Mouse (Mus musculus): ENCODE measurements at regions not wholly inside any gene's neighbourhood (a gene's known extent, or its start where the extent isn't known, plus 50 kb on each side); places are given as distances from the start of the nearest gene placed in this dataset.
A peak's percentile ranks its signal among the peaks of the same experiment; 100 is the strongest.
"Not testable (repeated sequence)": the region's sequence is repeated elsewhere in the genome, so short reads cannot be mapped to it uniquely, and the experiment has no call there.

DNA sequence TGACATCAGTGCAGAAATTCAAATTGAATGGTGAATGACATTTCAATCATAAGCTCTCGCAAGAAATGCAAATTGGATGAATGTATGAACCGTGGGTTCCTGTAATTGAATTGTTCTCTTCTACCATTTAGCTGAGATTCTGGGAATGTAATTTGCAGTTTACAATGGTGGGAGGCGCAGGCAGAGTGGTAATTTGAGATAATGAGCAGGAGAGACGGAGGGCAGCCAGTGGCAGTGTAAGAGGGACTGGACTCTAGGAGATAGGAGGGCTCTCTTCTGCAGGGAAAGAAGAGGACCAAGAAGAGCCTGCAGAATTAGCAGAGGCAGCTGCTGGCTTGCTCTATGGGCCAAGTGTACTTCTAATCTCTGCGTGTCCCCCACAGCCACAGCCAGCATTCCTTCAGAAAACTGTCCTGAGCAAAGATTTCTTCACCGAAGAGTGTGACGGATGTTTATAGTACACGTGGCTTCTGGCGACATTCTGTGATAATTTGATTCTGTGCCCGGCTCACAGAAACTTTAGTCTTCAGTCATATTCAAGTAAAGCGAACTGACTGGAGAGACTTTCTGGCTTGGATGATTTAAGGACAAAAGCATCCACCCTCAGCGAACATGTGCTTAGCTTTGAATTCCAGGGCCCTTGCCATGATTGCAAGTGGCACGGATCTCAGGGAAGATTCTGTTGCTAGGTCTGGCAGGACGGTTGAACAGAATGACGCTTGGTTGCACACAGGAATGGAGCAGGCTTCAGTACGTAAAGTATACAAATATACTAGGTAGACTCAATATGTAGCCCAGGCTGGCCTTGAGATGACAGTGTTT lies 116.9 kb upstream of the Smlr1 start:
- H3K27ac ChIP-seq (ENCODE audit: insufficient read depth, low read depth, low read length), result no peak overlapping the region
- no peaks in the 10 kb centered on the region for H3K36me3 ChIP-seq (ENCODE audit: control insufficient read depth, insufficient read depth, low read length)
- H3K27me3 ChIP-seq (replicated peaks; ENCODE audit: control insufficient read depth, insufficient read depth, low read length), result no peaks in the 10 kb centered on the region
- WGBS, result 35% methylated on average over 16 of the region's 16 CpGs
- DNase-seq, result no peak
- H3K4me1 ChIP-seq (ENCODE audit: control insufficient read depth, insufficient read depth, low read length), result no peaks in the 10 kb centered on the region
- H3K4me3 ChIP-seq (ENCODE audit: insufficient read depth, low read depth, low read length), result no peak overlapping the region
- TF ChIP-seq POLR2A (IDR thresholded peaks at IDR 0.05; ENCODE audit: low read depth, low read length) (no peak), CTCF (conservative IDR thresholded peaks at IDR 0.05; ENCODE audit: insufficient read depth, insufficient read length, low read depth, low read length) (no peak)

DNA sequence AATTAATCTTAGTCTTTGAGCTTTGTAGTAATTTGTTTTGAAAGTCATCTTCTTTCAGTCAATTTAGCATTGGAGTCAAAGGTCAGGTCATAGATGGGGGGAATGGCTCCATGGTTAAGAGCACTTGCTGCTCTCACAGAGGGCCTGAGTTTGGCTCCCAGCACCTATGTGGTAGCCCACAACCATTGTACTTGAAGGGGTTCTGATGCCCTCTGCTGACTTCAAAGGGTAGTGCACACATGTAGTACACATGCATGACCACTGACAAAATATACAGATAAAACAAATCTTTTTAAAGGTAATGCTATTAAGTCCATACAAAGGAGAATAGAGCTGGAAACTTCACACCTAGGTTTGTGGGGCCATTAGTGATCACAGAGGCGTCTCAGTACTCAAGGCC lies 111.7 kb upstream of the Smlr1 start:
- TF ChIP-seq POLR2A (IDR thresholded peaks at IDR 0.05; ENCODE audit: low read depth, low read length) (no peak), CTCF (conservative IDR thresholded peaks at IDR 0.05; ENCODE audit: insufficient read depth, insufficient read length, low read depth, low read length) (no peak)
- no peak for DNase-seq
- H3K4me3 ChIP-seq (ENCODE audit: insufficient read depth, low read depth, low read length), result no peak overlapping the region

DNA sequence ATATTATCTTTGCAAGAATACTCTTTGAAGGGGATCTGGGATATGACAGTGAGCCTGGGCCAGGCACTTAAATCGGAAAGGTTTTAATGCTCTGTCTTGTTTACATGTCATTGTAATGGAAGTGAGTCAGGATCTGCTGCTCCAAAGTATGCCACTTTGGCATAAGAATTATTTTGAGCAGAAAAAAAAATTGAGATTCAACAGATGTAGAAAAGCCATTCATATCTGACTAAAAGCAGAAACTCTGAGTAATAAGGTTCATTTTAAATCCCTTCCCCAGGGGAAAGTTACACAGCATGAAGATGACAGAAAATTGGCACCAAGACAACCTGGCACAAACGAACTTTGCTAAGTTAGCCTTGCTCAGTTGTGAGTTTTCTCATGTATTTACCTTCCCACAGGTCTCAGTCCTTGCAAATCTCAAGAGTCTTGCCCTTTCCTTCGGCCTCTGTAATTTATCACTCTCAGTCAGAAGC lies 107.5 kb upstream of the Smlr1 start:
- H3K27me3 ChIP-seq (replicated peaks; ENCODE audit: control insufficient read depth, insufficient read depth, low read length), result no peaks in the 10 kb centered on the region
- H3K27ac ChIP-seq (ENCODE audit: insufficient read depth, low read depth, low read length), result no peak overlapping the region
- WGBS, result 44% methylated on average over 3 of the region's 3 CpGs
- DNase-seq, result no peak
- H3K4me1 ChIP-seq (ENCODE audit: control insufficient read depth, insufficient read depth, low read length), result no peaks in the 10 kb centered on the region
- no peak overlapping the region for H3K4me3 ChIP-seq (ENCODE audit: insufficient read depth, low read depth, low read length)
- H3K36me3 ChIP-seq (ENCODE audit: control insufficient read depth, insufficient read depth, low read length), result no peaks in the 10 kb centered on the region
- no peak for TF ChIP-seq POLR2A (IDR thresholded peaks at IDR 0.05; ENCODE audit: low read depth, low read length)
- TF ChIP-seq CTCF (conservative IDR thresholded peaks at IDR 0.05; ENCODE audit: insufficient read depth, insufficient read length, low read depth, low read length), result no peak

More for the DNA sequence above, 111.7 kb upstream of the Smlr1 start:
- 85% methylated on average over 1 of the region's 1 CpGs for WGBS
- Histone ChIP-seq H3K4me1 (ENCODE audit: control insufficient read depth, insufficient read depth, low read length) (no peaks in the 10 kb centered on the region), H3K27ac (ENCODE audit: insufficient read depth, low read depth, low read length) (no peak overlapping the region), H3K36me3 (ENCODE audit: control insufficient read depth, insufficient read depth, low read length) (no peaks in the 10 kb centered on the region), H3K27me3 (replicated peaks; ENCODE audit: control insufficient read depth, insufficient read depth, low read length) (no peaks in the 10 kb centered on the region)

DNA sequence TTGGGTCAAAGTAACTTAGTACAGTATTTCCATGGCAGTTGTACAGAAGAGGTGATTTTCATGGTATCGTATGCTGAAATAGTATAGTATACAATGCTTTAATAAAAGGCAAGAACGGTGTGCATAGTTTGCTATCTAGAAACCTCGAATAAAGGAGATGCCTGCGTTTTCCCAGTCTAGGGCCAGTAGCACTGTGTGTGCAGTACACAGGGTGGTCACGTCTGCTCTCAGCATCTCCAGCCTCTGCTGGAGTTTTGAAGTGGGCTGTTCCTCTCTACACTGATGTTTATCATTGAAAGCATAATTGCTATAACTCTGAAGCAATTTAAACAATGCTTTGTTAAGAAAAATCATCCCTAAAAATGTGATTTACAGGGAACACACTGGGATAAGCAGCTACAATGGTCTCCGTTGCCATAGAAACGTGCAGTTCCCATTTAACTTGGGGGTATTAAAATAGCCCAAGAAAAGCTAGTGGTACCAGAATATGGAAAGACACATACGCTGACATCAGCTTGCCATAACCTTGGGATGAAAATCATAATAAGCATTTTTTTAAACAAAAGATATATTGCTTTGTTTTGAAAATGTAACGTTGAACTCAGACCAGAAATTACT lies 106.1 kb upstream of the Smlr1 start:
- no peak for DNase-seq
- TF ChIP-seq CTCF (conservative IDR thresholded peaks at IDR 0.05; ENCODE audit: insufficient read depth, insufficient read length, low read depth, low read length), result no peak
- no peak for TF ChIP-seq POLR2A (IDR thresholded peaks at IDR 0.05; ENCODE audit: low read depth, low read length)
- WGBS, result 89% methylated on average over 9 of the region's 9 CpGs

DNA sequence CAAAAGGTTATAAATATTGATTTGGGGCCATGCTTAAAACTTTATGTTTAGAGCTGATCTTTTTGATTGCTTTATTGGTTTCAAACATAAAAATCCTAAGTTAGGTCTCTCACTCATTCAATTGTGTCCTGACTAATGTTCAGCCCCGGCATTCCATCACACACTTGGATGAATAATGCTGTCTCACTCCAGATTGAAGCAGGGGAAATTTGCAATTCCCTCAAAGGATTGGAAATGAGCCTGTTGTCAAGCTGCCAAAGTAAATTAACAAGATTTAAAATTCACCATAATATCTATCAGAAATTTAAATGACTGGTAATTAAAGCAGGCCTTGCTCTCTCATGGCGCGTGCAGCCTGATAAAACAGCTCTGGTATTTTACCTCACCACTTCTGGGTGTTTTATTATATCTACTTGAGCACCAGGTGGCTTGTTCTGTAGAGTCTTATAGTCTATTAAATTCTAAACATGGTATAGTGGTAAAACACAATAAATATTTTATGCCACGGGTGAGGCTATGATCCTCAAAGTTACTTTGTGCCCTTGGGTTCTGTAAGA lies 97.1 kb upstream of the Smlr1 start:
- TF ChIP-seq POLR2A (IDR thresholded peaks at IDR 0.05; ENCODE audit: low read depth, low read length) (no peak), CTCF (conservative IDR thresholded peaks at IDR 0.05; ENCODE audit: insufficient read depth, insufficient read length, low read depth, low read length) (no peak)
- no peaks in the 10 kb centered on the region for H3K36me3 ChIP-seq (ENCODE audit: control insufficient read depth, insufficient read depth, low read length)
- 58% methylated on average over 4 of the region's 4 CpGs for WGBS
- no peak overlapping the region for H3K27ac ChIP-seq (ENCODE audit: insufficient read depth, low read depth, low read length)
- H3K27me3 ChIP-seq (replicated peaks; ENCODE audit: control insufficient read depth, insufficient read depth, low read length), result no peaks in the 10 kb centered on the region
- H3K4me3 ChIP-seq (ENCODE audit: insufficient read depth, low read depth, low read length), result no peak overlapping the region
- DNase-seq, result peak; percentile 2
- H3K4me1 ChIP-seq (ENCODE audit: control insufficient read depth, insufficient read depth, low read length), result no peaks in the 10 kb centered on the region

More for the DNA sequence above, 106.1 kb upstream of the Smlr1 start:
- no peaks in the 10 kb centered on the region for H3K4me1 ChIP-seq (ENCODE audit: control insufficient read depth, insufficient read depth, low read length)
- no peaks in the 10 kb centered on the region for H3K36me3 ChIP-seq (ENCODE audit: control insufficient read depth, insufficient read depth, low read length)
- H3K27me3 ChIP-seq (replicated peaks; ENCODE audit: control insufficient read depth, insufficient read depth, low read length), result no peaks in the 10 kb centered on the region
- H3K27ac ChIP-seq (ENCODE audit: insufficient read depth, low read depth, low read length), result no peak overlapping the region
- no peak overlapping the region for H3K4me3 ChIP-seq (ENCODE audit: insufficient read depth, low read depth, low read length)

DNA sequence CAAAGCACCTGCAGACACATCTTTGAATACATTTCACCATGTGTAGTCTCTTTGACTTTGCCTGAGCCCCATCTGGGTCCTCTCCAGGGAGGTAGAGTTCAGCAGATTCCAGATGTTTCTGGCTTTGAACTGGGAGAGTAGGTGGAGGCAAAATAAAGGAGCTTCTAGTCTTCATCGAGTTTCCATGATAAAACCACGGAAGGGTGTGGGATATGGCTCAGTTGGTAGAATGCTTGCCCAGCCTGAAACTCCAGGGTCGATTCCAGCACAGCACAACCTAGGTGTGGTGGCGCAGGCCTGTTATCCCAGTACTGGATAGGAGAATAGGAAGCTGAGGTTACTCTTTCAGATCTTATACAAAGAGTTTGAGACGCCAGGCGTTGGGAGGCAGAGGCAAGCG lies 96.2 kb upstream of the Smlr1 start:
- H3K4me3 ChIP-seq (ENCODE audit: insufficient read depth, low read depth, low read length), result no peak overlapping the region
- TF ChIP-seq POLR2A (IDR thresholded peaks at IDR 0.05; ENCODE audit: low read depth, low read length) (no peak), CTCF (conservative IDR thresholded peaks at IDR 0.05; ENCODE audit: insufficient read depth, insufficient read length, low read depth, low read length) (no peak)
- no peak for DNase-seq
- no peaks in the 10 kb centered on the region for H3K36me3 ChIP-seq (ENCODE audit: control insufficient read depth, insufficient read depth, low read length)
- H3K27ac ChIP-seq (ENCODE audit: insufficient read depth, low read depth, low read length), result no peak overlapping the region
- H3K27me3 ChIP-seq (replicated peaks; ENCODE audit: control insufficient read depth, insufficient read depth, low read length), result no peaks in the 10 kb centered on the region
- WGBS, result 89% methylated on average over 7 of the region's 7 CpGs
- H3K4me1 ChIP-seq (ENCODE audit: control insufficient read depth, insufficient read depth, low read length), result no peaks in the 10 kb centered on the region

DNA sequence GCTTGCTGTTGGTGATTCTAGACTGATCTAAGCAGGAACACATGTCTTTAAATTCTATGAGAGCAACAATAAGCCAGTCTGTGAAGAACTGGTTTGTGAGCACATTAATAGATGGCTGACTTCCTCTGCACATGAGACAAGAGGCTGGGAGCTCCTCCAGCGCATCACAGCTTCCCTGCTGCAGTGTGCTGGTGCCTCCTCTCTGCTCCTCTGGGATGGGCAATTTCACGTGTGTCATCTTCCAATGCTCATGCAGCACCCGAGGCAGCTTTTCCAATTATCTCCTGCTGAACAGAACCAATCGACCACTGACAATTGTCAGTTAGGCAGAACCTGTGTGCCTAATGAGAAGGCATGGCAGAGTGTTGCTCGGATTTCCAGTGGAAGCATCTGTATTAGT lies 86.5 kb upstream of the Smlr1 start:
- Histone ChIP-seq H3K4me3 (ENCODE audit: insufficient read depth, low read depth, low read length) (no peak overlapping the region), H3K36me3 (ENCODE audit: control insufficient read depth, insufficient read depth, low read length) (no peaks in the 10 kb centered on the region), H3K27me3 (replicated peaks; ENCODE audit: control insufficient read depth, insufficient read depth, low read length) (no peaks in the 10 kb centered on the region), H3K4me1 (ENCODE audit: control insufficient read depth, insufficient read depth, low read length) (no peaks in the 10 kb centered on the region), H3K27ac (ENCODE audit: insufficient read depth, low read depth, low read length) (no peak overlapping the region)
- 82% methylated on average over 5 of the region's 5 CpGs for WGBS
- TF ChIP-seq CTCF (conservative IDR thresholded peaks at IDR 0.05; ENCODE audit: insufficient read depth, insufficient read length, low read depth, low read length), result no peak
- TF ChIP-seq POLR2A (IDR thresholded peaks at IDR 0.05; ENCODE audit: low read depth, low read length), result no peak
- DNase-seq, result no peak

DNA sequence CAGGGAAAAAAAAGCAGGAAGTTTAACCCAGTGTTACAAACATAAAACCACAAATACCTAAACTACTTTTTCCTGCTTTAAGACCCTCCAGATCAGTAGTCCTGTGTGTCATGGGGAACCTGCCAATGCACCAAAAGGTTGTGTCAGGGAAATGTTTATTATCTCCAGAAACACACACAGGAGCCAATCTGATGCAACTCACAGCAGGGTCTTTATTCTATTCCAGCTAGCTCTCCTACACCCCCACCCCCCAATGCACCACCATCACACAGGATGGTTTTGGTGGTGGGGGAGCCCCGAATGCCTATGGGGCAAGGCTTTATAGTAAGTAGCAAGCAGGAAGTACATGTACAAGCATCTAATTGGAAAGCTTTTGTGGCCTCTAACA lies 85.7 kb upstream of the Smlr1 start:
- H3K4me3 ChIP-seq (ENCODE audit: insufficient read depth, low read depth, low read length); DNase-seq; H3K27me3 ChIP-seq (replicated peaks; ENCODE audit: control insufficient read depth, insufficient read depth, low read length); H3K27ac ChIP-seq (ENCODE audit: insufficient read depth, low read depth, low read length); H3K4me1 ChIP-seq (ENCODE audit: control insufficient read depth, insufficient read depth, low read length); H3K36me3 ChIP-seq (ENCODE audit: control insufficient read depth, insufficient read depth, low read length): not testable (repeated sequence)
- WGBS, result 56% methylated on average over 1 of the region's 1 CpGs
